Mouse (Mus musculus): ENCODE measurements around the gene Cacfd1.

The Cacfd1 gene

DNA sequence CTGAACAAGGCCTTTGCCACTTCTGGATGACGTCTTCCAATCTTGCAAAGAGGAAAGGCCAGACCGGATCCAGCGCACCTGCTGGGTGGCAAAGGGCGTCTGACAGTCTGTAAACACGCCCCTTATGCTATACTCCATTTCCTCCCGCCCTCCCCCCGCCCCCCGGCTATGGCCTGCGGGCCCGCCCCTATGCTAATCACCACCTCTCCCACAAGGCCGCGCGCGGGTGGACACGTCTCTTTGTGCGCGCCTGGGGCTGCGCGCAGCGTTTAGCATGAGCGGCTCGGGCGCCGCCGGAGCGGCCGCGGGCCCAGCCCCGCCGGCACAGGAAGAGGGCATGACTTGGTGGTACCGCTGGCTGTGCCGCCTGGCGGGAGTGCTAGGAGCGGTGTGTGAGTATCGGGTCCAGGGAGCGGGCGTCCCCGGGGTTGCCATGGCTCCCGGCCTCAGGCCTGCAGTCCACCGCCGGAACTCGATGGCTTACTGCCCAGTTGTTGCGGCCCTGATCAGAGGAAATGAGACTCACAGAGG, at the start of gene Cacfd1:
Cacfd1 (plus strand) TSS at position 213 of the 531 bp plus-strand sequence.
- DNase-seq (ENCODE audit: low spot score), result peak; percentile 65

DNA sequence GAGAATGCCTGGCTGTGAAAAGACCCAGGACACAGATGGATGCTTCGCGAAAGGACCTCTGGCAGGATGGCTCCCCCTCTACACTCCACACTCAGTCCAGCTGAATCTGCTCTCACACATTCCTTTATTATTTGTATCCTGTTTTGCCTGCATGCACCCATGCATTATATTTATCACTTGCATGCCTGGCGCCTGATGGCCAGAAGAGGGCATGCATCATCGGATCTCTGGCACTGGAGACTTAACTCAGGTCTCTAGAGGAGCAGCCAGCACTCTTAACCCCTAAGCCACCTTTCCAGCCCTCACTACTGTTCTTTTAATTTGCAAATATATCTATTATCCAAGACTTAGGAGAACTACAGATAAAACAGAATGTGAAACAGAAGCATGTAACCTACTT, 49.0 kb upstream of the Cacfd1 start:
- DNase-seq (ENCODE audit: low spot score), result no peak

DNA sequence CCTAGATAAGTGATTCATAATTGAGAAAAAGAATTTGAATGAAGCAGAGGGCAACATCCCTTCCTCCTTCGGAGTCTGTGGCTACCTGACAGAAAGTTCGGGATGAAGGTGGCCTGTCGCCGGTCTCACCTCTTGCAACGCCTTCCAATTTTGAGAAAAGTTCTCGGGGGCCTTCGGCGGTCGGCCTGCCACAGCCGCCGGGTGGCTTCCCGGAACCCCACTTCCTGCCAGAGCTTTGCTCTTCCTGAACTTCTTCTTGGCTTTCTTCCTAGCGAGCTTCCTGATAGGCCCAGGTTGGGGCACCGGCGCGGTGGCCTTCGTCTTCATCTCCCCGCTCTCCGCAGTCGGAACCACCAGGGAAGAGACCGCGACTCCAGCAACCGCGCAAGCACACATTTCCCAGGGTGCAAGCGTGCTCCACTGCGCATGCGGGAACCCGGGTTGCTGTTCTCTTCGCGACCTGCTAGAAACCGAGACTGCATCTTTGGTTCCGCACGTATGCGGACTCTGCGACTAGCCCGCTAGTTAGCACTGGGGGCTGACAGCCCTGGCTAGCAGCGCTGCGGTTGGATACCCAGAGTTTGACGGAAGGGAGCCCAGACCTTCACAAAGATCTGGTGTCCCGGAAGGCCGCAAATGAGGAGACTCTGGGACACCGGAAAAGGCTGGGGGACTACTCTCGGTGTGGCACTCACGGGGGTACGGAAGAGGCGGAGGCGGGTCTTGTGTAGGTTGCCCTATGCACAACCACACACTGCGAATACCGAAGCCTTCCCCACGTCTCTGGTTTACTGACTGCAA, 45.6 kb upstream of the Cacfd1 start, which contains the start of gene Rexo4:
Rexo4 (minus strand) TSS at position 464 of the 801 bp plus-strand sequence.
- DNase-seq (ENCODE audit: low spot score), result peak; percentile 94

DNA sequence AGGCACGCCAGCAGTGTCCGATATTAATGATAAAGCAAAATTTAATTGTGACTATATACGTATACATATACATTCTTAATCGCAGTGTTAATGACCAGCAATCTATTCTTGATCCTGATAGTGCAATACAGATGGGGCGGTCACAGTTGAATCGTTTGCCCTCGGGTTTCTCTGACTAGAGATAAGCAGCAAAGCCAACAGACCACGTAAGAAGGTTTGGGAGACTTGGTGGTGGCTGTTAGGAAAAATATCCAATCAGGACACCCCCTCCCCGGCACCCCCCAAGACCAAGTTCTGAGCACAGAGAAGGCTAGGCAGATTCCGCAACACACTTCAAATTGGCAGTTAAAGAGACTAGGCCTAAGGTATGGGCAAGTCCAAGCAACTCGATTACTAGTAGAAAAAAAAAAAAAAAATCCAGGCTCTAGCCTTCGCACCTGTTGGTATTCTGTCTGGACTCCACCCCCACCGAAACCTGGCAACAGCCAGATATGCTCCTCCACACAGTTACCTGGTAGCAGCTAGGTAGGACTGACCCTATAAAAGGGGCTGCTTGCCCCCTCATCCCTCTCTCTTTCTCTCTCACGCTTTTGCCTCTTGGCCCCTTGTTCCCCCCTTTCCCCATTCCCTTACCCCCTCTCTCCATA, 44.9 kb upstream of the Cacfd1 start:
- no peak for DNase-seq (ENCODE audit: low spot score)

DNA sequence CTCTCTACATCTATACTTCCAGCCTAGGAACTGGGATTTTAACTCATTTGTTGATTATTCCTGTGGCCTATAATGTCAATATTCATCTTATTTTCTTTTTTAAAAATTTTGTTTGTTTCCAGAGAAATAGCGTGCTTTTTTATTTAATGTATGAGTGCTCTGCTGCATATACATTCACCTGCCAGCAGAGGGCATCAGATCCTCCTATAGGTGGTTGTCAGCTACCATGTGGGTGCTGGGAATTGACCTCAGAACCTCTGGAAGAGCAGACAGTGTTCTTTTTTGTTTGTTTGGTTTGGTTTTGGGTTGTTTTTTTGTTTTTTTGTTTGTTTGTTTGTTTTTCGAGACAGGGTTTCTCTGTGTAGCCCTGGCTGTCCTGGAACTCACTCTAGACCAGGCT, 42.5 kb upstream of the Cacfd1 start:
- no peak for DNase-seq (ENCODE audit: low spot score)

DNA sequence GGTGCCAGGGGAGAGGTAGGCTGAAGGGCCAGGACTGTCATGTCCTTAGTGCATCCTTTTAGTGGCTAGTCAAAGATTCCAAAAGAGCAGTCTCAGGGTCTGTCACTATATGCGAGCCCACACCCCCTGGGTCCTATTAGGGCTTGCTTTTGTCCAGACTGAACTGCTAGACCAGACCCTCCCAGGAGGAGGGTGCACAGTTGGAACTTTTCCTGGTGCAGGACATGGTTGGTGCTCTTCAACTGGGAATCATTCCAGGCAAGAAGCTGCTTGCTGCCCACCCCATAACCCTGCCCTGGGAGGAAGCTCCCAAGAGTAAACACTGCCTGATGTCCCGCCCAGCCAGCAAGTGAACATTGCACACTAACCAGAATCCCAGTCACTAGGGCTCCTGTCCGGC, 36.6 kb upstream of the Cacfd1 start, which contains the start of gene Adamts13:
Adamts13 (plus strand) TSS at position 301 of the 400 bp plus-strand sequence.
- no peak for DNase-seq (ENCODE audit: low spot score)

DNA sequence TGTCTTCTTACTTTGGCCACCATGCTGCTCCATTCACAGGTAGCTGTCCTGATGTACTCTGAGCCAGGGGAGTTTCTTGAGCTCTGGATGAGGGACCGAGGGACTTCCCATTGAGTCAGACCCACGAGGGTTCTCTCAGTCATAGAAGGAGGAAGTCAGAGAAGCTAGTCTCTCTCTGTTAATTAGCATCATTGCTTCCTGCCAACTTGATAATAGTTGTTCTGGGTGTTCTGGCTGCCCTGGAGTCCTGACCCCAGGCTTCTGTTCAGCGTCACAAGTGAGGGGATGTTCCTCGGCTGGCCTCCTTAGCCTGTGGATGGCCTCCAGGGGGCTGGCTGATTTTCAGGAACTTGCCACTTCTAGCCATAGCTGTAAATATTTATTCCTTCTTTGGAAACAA, 35.8 kb upstream of the Cacfd1 start:
- no peak for DNase-seq (ENCODE audit: low spot score)

DNA sequence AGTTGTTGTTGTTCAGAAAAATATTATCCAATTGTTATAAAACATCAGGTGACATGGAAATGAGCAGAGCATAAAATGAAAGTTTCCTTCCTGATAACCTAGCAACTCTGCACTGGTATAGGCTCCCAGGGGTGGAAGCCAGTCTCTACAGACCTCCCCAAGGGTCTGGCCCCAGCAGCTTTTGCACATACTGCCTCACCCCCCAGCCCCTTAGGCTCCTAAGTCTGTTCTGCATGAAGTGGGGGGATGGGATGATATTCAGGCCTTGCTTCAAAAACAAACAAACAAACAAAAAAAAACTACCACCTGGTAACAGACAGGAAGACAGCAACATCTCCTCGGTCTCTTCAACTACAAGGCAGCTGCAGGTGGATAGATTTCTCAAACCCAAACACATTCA, 29.4 kb upstream of the Cacfd1 start:
- DNase-seq (ENCODE audit: low spot score), result no peak

DNA sequence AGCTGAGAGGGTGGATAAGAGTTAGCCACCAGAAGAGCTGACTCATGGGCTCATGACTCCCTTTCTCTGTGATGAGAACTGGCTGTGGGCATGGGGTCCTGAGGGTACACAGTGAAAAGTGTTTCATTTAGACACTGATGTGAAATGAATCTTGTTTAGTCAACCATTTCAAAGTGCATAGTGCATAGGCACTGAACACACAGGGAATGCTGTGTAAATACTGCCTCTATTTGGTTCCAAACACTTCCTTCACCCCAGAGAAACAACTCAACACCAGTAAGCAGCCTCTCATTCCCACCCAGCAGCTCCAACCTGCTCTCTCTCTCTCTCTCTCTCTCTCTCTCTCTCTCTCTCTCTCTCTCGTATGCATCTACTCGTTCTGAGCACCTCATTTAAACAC, 25.5 kb upstream of the Cacfd1 start:
- no peak for DNase-seq (ENCODE audit: low spot score)

DNA sequence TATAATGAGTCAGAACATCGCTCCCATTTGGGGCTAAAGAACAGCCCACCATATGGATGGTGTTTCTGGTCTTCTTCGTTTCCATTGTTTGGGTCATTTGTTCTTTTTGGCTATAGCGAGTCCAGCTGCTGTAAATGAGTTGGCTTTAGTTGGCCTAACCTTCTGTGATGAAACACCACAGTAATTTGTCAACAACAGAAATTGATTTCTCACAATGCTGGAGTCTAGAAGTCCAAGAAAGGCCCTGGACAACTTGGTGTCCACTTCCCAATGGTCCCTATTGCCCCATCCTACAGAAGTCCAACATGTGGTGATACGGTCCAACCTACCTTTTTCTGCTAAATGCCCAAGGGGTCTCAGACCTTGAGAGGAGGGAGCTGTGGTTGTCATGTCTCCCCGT, 25.1 kb upstream of the Cacfd1 start:
- no peak for DNase-seq (ENCODE audit: low spot score)

DNA sequence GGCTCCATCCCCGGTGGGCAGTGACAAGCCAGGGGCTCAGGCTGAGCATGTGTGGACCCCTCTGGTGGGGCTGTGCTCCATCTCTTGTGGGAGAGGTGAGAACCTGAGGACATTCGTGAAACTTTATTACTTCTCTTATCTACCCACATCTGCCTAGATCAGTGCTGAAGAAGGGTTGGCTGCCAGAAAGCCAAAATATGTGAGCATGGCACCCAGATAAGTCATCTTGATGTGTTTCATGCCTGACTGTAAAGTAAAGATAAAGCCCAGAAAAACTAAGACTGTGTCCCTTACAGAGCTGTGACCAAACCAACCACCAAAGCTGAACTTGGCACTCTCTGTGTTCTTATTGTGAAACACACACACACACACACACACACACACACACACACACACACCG, 15.8 kb upstream of the Cacfd1 start:
- DNase-seq (ENCODE audit: low spot score), result no peak

DNA sequence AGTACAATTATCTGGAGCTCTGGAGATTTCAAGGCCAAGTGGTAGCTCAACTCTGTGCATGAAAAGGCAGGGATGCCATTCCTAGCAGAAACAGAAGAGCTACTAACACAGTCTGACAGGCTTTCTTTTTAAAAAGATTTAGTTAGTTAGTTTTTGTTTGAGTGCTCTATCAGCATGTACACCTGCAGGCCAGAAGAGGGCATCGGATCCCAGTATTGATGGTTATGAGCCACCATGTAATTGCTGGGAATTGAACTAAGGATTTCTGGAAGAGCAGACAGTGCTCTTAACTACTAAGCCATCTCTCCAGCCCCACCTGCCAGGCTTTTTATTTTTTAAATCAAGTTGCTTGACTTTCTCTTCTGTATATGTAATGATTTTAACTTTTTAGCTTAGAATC, 12.2 kb upstream of the Cacfd1 start:
- DNase-seq (ENCODE audit: low spot score), result no peak

DNA sequence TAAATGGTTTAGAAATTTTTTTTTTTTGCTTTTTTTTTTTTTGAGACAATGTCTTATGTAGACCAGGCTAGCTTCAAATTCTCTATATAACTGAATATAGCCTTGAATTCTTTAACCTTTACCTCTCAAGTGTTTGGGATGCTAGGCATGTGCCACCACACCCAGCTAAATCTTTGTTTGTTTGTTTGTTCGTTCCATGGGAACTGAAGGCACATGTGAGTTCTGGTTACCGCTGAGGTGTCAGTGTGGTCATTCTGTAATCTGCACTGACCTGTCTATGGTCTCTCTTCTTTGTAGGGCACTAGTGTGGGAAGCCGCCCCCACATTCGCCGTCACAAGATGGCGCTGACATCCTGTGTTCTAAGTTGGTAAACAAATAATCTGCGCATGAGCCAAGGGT, 11.7 kb upstream of the Cacfd1 start:
- DNase-seq (ENCODE audit: low spot score), result no peak

DNA sequence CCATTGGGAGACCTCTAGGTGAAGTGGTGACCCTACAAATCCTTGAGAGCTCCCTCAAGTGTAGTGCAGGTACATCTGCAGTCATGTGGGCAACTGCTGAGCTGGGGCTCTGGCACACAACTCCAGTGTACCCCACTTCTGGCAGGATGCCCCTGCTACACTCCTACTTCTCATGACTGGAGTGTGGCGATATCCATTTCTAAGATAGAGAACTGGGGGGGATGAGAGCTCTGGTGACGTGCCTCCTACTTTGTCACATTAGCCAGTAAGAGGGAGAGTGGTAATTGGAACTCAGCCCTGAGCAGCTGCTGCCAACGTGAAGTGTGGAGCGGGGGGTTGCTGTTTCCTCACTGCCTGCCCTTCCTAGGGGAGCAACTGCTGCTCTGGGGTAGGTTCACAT, 3.5 kb upstream of the Cacfd1 start:
- DNase-seq (ENCODE audit: low spot score), result no peak

DNA sequence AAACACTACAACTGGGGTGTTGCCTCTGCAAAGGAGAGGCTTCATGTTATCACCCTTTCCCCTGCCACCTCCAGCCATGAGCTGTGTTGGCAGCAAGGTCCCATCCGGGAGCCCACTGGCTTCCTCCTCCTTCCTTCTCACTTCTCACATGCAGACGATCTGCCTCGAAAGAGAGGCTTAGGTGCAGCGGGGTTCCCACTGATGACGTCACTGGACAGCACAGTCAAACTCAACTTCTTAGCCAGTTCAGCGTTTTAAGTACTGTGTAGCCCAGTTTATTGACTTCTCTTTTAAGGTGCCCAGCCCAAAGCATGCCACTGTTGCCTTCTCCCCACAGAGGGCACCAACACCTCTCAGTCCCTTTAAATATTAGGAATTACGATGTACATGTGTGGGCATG, 2.0 kb upstream of the Cacfd1 start:
- no peak for DNase-seq (ENCODE audit: low spot score)

DNA sequence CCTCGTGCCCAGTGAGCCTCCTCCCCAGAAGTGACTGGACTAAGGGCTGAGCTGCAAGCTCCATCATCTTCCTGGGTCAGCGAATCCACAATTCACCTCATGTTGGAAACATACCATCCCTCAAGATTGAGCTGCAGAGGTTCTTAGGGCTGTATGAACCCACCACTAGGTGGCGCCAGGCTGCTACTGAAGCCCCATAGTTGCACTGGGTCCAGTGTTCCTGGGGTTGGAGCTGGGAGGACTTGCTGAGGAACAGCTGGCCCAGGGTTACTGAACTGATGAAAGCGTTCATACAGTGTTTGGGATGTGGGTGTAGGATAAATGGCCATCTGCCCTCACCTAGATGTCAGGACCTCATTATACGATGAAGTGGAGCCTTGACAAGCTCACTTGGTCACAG, 8.1 kb downstream of the Cacfd1 start:
- DNase-seq (ENCODE audit: low spot score), result no peak

DNA sequence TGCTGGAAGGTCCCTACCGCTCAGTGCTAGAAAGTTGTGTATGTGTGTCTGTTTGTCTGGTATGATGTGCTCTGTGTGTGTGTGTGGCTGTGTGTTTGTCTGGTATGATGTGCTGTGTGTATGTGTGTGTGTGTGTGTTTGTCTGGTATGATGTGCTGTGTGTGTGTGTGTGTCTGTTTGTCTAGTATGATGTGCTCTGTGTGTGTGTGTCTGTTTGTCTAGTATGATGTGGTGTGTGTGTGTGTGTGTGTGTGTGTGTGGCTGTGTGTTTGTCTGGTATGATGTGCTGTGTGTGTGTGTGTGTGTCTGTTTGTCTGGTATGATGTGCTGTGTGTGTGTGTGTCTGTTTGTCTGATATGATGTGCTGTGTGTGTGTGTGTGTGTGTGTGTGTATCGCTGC, 9.8 kb downstream of the Cacfd1 start:
- no peak for DNase-seq (ENCODE audit: low spot score)

DNA sequence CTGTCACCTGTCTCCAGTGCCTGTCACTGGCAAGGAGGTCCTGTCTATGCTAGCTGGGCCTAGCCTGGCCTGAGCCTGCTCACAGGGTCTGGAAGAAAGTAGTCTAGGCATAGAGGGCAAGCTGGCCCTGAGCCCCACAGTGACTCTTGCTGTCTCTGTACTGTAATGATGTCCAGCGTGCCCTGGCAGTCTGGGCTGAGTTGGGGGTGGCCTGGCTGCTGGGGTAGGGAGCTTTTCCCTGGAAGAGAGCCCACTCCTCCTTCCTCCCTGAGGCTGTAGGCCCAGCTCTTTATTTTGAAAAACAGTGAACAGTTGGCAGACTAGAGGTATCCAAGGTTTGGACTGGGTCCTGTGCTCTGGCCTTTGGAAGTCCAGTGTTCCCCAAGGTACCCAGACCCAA, 11.4 kb downstream of the Cacfd1 start:
- DNase-seq (ENCODE audit: low spot score), result no peak

DNA sequence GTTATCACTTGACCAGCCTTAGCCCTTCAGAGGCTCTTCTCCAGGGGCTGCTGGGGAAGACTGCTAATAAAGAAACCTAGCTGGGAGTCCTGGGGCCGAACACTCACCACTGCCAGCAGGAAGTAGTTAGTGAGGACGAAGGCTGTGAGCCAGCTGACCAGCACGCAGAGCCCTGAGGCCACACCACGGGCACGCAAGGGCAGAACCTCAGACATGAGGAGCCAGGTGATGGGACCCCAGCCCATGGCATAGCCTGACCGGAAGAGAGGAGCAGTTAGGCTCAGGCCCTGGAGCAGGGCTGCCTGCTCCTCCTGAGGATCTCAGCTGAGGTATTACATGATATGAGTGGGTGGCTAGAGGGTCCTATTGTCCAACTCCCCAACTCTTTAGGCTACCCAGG, 12.9 kb downstream of the Cacfd1 start:
- no peak for DNase-seq (ENCODE audit: low spot score)

DNA sequence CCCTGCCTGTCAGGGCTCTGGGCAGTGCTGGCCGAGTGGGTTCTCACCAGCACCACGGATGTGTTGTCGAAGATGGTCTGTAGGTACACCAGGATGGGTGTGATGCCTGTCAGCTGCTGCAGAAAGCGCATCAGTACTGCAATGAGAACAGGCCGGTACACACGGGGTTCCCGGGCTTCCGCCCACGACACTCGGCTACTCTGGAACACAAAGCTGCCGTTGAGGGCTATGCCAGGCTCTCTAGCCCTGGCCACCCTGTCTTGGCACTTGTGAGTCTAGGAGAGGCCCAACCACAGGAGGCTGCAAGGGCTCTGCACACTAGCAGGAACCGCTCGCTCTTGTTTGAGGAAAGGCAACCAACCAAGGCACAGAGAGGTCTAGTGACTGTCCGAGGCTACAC, 14.4 kb downstream of the Cacfd1 start:
- no peak for DNase-seq (ENCODE audit: low spot score)

DNA sequence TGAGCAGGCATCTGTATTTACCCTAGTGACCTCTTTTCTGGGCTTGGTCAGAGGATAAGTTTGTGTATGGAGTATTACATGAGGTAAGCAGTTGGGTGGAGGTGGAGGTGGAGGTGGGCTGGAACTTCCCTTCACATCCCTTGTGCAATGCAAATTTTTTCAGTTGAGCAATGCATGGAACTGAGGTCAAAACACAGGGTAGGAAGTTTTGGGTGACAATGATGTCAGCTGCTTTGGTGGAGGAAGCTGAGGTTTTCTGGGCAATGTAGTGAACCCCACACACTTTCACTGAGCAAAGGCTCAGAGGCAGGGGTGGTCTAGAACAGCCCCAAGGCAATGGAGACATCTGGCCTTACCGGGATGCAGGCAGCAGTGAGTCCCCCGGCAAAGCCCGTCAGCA, 15.8 kb downstream of the Cacfd1 start:
- DNase-seq (ENCODE audit: low spot score), result no peak

DNA sequence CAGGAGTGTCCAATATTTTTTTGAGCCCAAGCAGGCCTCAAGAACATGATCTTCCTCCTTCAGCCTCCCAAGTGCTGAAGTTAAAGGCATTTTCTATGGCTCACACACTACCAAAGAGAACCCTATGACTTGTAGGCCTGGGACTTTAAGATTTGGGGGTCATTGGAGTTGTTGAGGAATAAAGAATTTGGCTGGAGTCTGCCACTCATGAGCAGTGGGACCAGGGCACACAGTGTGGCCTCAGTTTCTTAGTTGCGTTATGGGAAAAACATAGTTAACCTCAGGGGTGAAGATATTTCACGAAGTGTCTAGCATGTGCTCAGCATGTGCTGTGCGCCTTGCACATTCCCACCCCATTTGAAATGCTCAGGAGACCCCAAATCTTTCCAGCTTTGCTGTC, 16.6 kb downstream of the Cacfd1 start:
- no peak for DNase-seq (ENCODE audit: low spot score)

DNA sequence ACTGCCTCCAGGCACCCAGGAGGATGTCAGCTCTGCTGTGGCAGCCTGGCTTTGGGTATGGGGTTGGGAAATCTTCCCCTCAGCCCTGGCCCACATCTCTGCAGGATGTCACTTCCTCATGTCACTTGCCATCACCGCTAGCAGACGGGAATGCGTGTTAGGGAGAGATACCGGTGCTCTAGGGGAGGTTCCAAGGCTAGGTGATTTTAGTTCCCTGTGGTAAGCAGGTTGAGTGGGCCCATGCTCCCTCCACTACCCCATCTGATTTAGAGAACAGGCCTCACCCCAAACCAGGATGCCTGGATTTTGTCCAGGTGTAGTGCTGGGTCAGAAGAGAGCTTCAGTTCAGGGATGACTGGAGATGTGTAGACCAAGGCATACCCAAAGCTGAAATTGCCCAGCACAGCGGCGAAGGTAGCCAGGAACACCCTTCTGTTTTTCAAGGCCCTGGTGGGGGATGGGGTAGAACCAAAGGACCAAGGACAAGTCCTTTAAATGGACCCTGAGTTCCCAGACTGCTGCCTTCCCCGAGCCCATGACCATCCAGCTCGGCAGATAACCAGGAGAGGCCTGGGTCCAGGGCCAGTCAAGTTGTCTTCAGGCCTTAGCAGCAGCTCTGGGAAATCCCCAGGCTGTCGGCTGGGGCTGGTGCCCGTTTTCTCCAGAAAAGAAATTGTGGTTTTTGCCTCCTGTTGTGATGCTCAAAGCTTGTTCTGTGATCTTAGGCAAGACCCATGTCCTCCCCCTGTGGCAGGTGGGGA, 17.3 kb downstream of the Cacfd1 start:
- DNase-seq (ENCODE audit: low spot score), result no peak

Data from ovary, postnatal 10 days (tissue).